Mouse (Mus musculus): ENCODE measurements around the gene Peli2.

DNA sequence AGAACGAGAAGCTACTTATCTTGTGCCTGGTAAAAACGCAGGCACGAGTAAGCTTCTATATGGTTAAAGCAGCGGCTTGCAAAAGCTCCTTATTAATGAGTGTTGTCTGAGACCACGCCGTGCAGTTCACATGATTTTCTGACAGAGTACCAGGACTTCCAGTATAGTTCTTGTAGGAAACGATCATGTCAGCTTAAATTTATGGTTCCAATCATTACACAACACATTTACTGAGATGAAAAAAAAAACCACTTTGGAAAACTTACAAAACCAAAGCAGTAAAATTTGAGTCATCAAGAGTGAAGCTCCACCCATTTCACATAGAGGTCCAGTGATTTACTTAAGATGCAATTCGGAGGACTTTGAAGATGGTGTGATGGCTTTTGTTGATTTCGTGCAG lies 53.2 kb downstream of the Peli2 start:
- TF ChIP-seq CHD1 (IDR thresholded peaks at IDR 0.05; ENCODE audit: low read depth, low read length): no peak
- TF ChIP-seq ZNF384 (IDR thresholded peaks at IDR 0.05; ENCODE audit: low read depth, low read length): no peak
- TF ChIP-seq CTCF (conservative IDR thresholded peaks at IDR 0.05 in 1 of 2, IDR thresholded peaks at IDR 0.05 in 1 of 2; ENCODE audit: low read depth in 2 of 2, low read length in 2 of 2): no peak
- no peak for TF ChIP-seq EP300 (IDR thresholded peaks at IDR 0.05; ENCODE audit: low read length)
- TF ChIP-seq KAT2A (IDR thresholded peaks at IDR 0.05; ENCODE audit: insufficient replicate concordance, low read length): no peak
- TF ChIP-seq POLR2A (IDR thresholded peaks at IDR 0.05; ENCODE audit: low read depth, low read length): no peak
- no peak for TF ChIP-seq ZMIZ1 (IDR thresholded peaks at IDR 0.05; ENCODE audit: low read depth, low read length)
- TF ChIP-seq MYC (IDR thresholded peaks at IDR 0.05; ENCODE audit: low read depth, low read length): no peak
- no peak for TF ChIP-seq ZC3H11A (IDR thresholded peaks at IDR 0.05; ENCODE audit: low read depth, low read length)
- TF ChIP-seq USF1 (IDR thresholded peaks at IDR 0.05; ENCODE audit: low read depth, low read length): no peak
